In the genomic region with DNA sequence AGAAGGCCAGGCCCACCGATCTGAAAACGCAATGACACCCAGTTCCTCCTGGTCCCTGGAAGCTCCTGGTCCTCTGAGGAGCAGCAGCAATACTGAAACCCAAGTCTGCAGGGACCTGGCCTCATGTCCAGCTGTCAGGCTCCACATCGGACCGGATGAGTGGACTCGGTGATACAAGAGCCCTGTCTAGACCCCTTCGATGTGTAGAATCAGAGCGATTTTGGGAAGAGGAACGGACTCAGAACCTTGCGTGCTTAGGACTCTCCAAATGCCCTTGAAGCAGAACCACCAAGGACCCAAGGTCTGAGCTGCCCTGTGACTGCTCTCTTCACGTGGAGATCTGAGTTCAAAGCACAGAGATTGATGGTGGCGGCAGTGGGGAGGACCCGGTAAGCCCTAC, we compare ENCODE assay signal across 7 mouse cellular contexts. TPM values are rescaled to one million over a fixed set of nuclear protein-coding genes. Genes with fewer than 3 reads are reported as not detected.
A peak's percentile ranks its signal among the peaks of the same experiment; 100 is the strongest.
DNase-seq lines count a peak whose midpoint lies in the region; ATAC-seq and TF ChIP-seq lines count a peak whose summit lies in the region.

A gene (plus strand): TSS at position 301 of the 400 bp plus-strand sequence.

- no peak for DNase-seq in lung, postnatal 0 days (ENCODE audit: low spot score)
- DNase-seq in lung, postnatal 25 days (ENCODE audit: low spot score), result no peak
- no peak for DNase-seq in heart, postnatal 10 days
- DNase-seq in liver, embryonic 13.5 days, result no peak
- no peak for DNase-seq in right cerebral cortex, postnatal 14 days
- DNase-seq in ovary, postnatal 10 days (ENCODE audit: low spot score), result no peak

- H3K36me3 ChIP-seq in lung, postnatal 0 days (ENCODE audit: insufficient read depth, low read length), result no peaks in the 10 kb centered on the region
- H3K36me3 ChIP-seq in embryonic facial prominence, embryonic 13.5 days, result no peaks in the 10 kb centered on the region
- no peaks in the 10 kb centered on the region for H3K36me3 ChIP-seq in liver, embryonic 13.5 days

- H3K9me3 ChIP-seq in lung, postnatal 0 days (ENCODE audit: low read length), result no peaks in the 10 kb centered on the region
- no peaks in the 10 kb centered on the region for H3K9me3 ChIP-seq in embryonic facial prominence, embryonic 13.5 days
- no peaks in the 10 kb centered on the region for H3K9me3 ChIP-seq in liver, embryonic 13.5 days (replicated peaks)

- H3K4me2 ChIP-seq in lung, postnatal 0 days (replicated peaks; ENCODE audit: low read depth, low read length), result no peak within 1 kb of the TSS
- H3K4me2 ChIP-seq in embryonic facial prominence, embryonic 13.5 days, result no peak within 1 kb of the TSS
- H3K4me2 ChIP-seq in liver, embryonic 13.5 days, result no peak within 1 kb of the TSS

- no peaks in the 10 kb centered on the region for H3K27me3 ChIP-seq in lung, postnatal 0 days (replicated peaks; ENCODE audit: insufficient read depth, low read length)
- H3K27me3 ChIP-seq in embryonic facial prominence, embryonic 13.5 days, result no peaks in the 10 kb centered on the region
- H3K27me3 ChIP-seq in liver, embryonic 13.5 days, result no peaks in the 10 kb centered on the region

- H3K4me1 ChIP-seq in lung, postnatal 0 days (ENCODE audit: insufficient read depth, low read depth, low read length), result no peaks in the 10 kb centered on the region
- H3K4me1 ChIP-seq in embryonic facial prominence, embryonic 13.5 days, result no peaks in the 10 kb centered on the region
- H3K4me1 ChIP-seq in liver, embryonic 13.5 days (replicated peaks), result peaks cover 10% of the 10 kb centered on the region

- no peak within 1 kb of the TSS for H3K9ac ChIP-seq in lung, postnatal 0 days (replicated peaks; ENCODE audit: low read depth)
- no peak within 1 kb of the TSS for H3K9ac ChIP-seq in embryonic facial prominence, embryonic 13.5 days
- no peak within 1 kb of the TSS for H3K9ac ChIP-seq in liver, embryonic 13.5 days

- H3K4me3 ChIP-seq in lung, postnatal 0 days (ENCODE audit: low read depth, low read length), result no peak within 1 kb of the TSS
- no peak within 1 kb of the TSS for H3K4me3 ChIP-seq in embryonic facial prominence, embryonic 13.5 days
- H3K4me3 ChIP-seq in liver, embryonic 13.5 days (replicated peaks), result no peak within 1 kb of the TSS

- intact Hi-C loops in heart, postnatal 10 days (cut with DNase I), result no loop called here

- TF ChIP-seq EP300 in lung, postnatal 0 days (IDR thresholded peaks at IDR 0.05), result no peak

- no peak within 1 kb of the TSS for H3K27ac ChIP-seq in lung, postnatal 0 days (ENCODE audit: low read length)
- H3K27ac ChIP-seq in embryonic facial prominence, embryonic 13.5 days, result no peak within 1 kb of the TSS
- H3K27ac ChIP-seq in liver, embryonic 13.5 days, result peak within 1 kb of the TSS; percentile 1; the same call in 1 of the 2 replicates

- 89% methylated on average over 12 of the region's 12 CpGs for WGBS in lung, postnatal 0 days
- WGBS in embryonic facial prominence, embryonic 13.5 days, result 89% methylated on average over 12 of the region's 12 CpGs
- WGBS in liver, embryonic 13.5 days (ENCODE audit: insufficient replicate concordance), result 83% methylated on average over 12 of the region's 12 CpGs

- ATAC-seq in lung, postnatal 0 days, result no peak
- no peak for ATAC-seq in embryonic facial prominence, embryonic 13.5 days (ENCODE audit: insufficient number of reproducible peaks, insufficient read depth, low FRiP score, low TSS enrichment, low read depth)
- ATAC-seq in liver, embryonic 13.5 days (ENCODE audit: low read depth), result no peak

- no peak for TF ChIP-seq CTCF in lung, postnatal 0 days (IDR thresholded peaks at IDR 0.05)

RNA-seq across cellular contexts. Expression of the gene that starts here (rescaled TPM):
- 11.9 and 12.2 TPM in 2 replicates for polyA plus RNA-seq in lung, postnatal 0 days (2015; fragmentation: Nextera tagmentation; extraction: Ambion mirVana)
- polyA plus RNA-seq in embryonic facial prominence, embryonic 13.5 days (2015; fragmentation: Nextera tagmentation; extraction: Ambion mirVana), result 14.4 and 15.8 TPM in 2 replicates
- 10 to 100 TPM; 11.1 to 11.7 TPM for total RNA-seq in heart, postnatal 10 days (2021)
- 23.0 and 24.2 TPM in 2 replicates for polyA plus RNA-seq in liver, embryonic 13.5 days (2015; fragmentation: Nextera tagmentation; extraction: Ambion mirVana)
